Mouse (Mus musculus): ENCODE data around the gene Il10ra. TPM values are rescaled to one million over a fixed set of nuclear protein-coding genes. Genes with fewer than 3 reads are reported as not detected.
A peak's percentile ranks its signal among the peaks of the same experiment; 100 is the strongest.

The Il10ra gene
- polyA plus RNA-seq, 1 experiment from 2014 or later = 0.74 TPM

DNA sequence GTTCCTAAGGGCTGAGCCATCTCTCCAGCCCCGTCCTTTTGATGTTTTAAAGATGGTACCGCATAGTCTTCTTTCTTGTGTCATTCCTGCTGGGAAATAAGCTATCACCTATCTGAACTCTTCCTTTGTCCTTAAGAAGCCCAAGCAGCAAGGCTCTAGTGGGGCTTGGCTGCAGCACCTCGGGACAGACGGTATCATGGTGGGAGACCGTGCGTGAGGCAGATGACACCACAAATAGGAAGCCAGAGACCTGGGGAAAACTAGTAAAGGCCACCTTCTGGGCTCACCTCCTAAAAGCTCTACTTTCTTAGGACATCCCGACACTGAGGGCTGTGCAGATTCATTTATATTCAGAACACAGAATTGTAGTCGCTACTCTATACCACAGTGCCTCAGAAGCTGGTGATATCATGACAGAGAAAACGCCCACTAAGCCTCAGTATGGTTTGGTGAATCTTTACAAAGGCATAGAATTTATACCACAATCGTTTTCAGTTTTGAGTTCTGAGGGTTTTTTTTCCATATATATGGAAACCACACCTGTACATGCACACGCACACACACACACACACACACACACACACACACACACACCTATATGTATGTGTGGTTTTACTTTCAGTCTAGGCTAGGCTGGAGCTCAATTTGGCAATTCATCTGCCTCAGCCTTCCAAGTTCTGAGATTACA lies 22.7 kb upstream of the Il10ra start:
- H3K27me3 ChIP-seq (replicated peaks) = no peaks in the 10 kb centered on the region
- H3K4me3 ChIP-seq = no peak overlapping the region
- no peaks in the 10 kb centered on the region for H3K36me3 ChIP-seq
- H3K9me3 ChIP-seq (replicated peaks) = no peaks in the 10 kb centered on the region
- no peaks in the 10 kb centered on the region for H3K4me1 ChIP-seq (replicated peaks)
- no peak overlapping the region for H3K27ac ChIP-seq (ENCODE audit: poor library complexity, severe bottlenecking)
- WGBS = 77% methylated on average over 11 of the region's 11 CpGs
- no peak overlapping the region for H3K4me2 ChIP-seq
- ATAC-seq (ENCODE audit: insufficient number of reproducible peaks, low FRiP score) = no peak
- H3K9ac ChIP-seq = no peak overlapping the region

DNA sequence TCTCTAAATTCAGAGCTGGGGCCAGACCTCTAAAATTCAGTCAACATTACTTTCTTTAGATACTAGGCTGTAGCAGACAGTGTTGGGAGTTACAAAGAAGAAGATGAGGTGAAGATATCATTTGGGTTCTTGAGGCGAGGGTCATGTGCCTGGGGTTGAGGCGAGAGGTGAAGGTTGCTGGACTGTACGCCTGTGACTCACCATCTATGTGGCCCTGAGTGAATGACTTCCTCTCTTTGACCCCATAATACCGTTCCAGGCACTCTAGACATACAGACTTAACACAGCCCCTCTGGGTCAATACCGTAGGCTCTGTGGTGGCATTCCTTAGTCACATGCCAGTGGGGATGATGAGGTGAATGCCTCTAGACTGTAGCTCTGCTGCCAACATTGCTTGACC lies 13.5 kb upstream of the Il10ra start:
- no peaks in the 10 kb centered on the region for H3K36me3 ChIP-seq
- ATAC-seq (ENCODE audit: insufficient number of reproducible peaks, low FRiP score) = no peak
- H3K27ac ChIP-seq (ENCODE audit: poor library complexity, severe bottlenecking) = no peak overlapping the region
- no peaks in the 10 kb centered on the region for H3K4me1 ChIP-seq (replicated peaks)
- no peak overlapping the region for H3K4me3 ChIP-seq
- no peak overlapping the region for H3K4me2 ChIP-seq
- 0 out of 2 replicates have a peak, but pooled peaks cover 2% of the 10 kb centered on the region for H3K27me3 ChIP-seq (replicated peaks)
- H3K9me3 ChIP-seq (replicated peaks) = no peaks in the 10 kb centered on the region
- 77% methylated on average over 5 of the region's 5 CpGs for WGBS
- H3K9ac ChIP-seq = no peak overlapping the region

DNA sequence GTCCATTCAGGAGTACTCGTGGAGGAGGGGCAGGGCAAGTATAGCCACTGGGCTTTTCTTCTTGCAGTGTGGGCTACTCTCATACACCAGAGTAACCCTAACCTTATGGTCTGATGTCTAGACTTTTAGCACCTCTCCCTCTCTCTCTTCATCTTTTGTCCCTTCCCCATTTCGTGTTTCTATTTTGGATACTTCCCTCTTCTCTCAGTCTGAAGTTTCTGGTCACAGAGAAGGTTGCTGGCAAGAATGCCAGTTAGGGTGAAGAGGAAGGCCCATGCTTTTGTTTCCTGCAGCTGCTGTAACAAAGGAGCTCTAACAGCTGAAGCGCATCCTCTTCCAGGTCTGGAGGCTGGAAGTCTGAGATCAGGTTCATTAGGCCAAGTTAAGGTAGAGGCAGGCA lies 11.9 kb upstream of the Il10ra start:
- Histone ChIP-seq H3K9me3 (replicated peaks) (no peaks in the 10 kb centered on the region), H3K4me1 (replicated peaks) (no peaks in the 10 kb centered on the region)
- 69% methylated on average over 3 of the region's 3 CpGs for WGBS

DNA sequence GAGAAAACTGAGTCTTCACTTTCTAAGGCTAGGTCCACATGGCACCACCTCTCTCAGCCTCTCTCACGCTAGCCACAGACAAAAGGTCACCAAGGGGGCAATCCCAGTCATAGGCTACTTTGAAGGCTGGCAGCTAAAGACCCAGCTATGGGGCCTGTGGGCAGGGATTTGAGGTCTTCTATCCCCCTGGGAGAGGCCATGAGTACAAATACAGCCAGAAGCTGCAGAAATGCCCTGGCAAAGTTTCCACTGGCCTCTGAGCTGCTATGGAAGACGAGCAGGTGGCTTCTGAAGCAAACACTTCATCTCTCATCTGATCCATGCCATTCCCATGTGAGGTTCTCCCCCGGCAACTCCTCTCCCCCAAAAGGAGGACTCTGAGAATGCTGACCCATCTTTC lies 11.1 kb upstream of the Il10ra start:
- ATAC-seq (ENCODE audit: insufficient number of reproducible peaks, low FRiP score) = no peak
- Histone ChIP-seq H3K4me1 (replicated peaks) (no peaks in the 10 kb centered on the region), H3K9me3 (replicated peaks) (no peaks in the 10 kb centered on the region), H3K27me3 (replicated peaks) (0 out of 2 replicates have a peak, but pooled peaks cover 6% of the 10 kb centered on the region), H3K4me3 (no peak overlapping the region), H3K9ac (no peak overlapping the region), H3K4me2 (no peak overlapping the region), H3K27ac (ENCODE audit: poor library complexity, severe bottlenecking) (no peak overlapping the region), H3K36me3 (no peaks in the 10 kb centered on the region)
- 67% methylated on average over 3 of the region's 3 CpGs for whole genome bisulfite sequencing

More for the DNA sequence above, 11.9 kb upstream of the Il10ra start:
- no peaks in the 10 kb centered on the region for H3K36me3 ChIP-seq
- no peak for ATAC-seq (ENCODE audit: insufficient number of reproducible peaks, low FRiP score)
- no peak overlapping the region for H3K4me3 ChIP-seq
- 0 out of 2 replicates have a peak, but pooled peaks cover 2% of the 10 kb centered on the region for H3K27me3 ChIP-seq (replicated peaks)
- H3K9ac ChIP-seq = no peak overlapping the region
- no peak overlapping the region for H3K27ac ChIP-seq (ENCODE audit: poor library complexity, severe bottlenecking)
- no peak overlapping the region for H3K4me2 ChIP-seq

DNA sequence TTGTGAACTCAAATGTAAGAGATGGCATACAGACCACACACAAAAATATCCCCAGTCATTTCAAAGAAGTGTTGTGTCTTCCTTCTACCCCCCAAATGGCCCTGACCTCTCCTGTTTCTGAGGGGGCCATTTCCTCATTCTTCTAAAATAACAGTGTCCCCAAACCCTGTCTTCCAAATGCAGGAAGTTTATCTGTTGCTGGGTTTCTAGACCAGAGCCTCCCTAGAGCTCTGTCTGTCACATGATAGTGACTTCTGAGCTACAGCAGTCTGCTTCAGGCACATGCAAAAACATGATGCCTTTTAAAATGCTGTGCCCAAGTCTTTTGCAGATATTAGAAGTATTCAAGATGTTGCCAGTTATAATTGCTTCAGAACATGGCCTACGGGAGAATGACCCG lies 5.7 kb upstream of the Il10ra start:
- Histone ChIP-seq H3K9me3 (replicated peaks) (no peaks in the 10 kb centered on the region), H3K4me3 (no peak overlapping the region), H3K36me3 (no peaks in the 10 kb centered on the region), H3K4me1 (replicated peaks) (no peaks in the 10 kb centered on the region), H3K27me3 (replicated peaks) (peaks cover 40% of the 10 kb centered on the region), H3K27ac (ENCODE audit: poor library complexity, severe bottlenecking) (no peak overlapping the region), H3K9ac (no peak overlapping the region), H3K4me2 (no peak overlapping the region)
- 89% methylated on average over 2 of the region's 2 CpGs for WGBS
- ATAC-seq (ENCODE audit: insufficient number of reproducible peaks, low FRiP score) = no peak

DNA sequence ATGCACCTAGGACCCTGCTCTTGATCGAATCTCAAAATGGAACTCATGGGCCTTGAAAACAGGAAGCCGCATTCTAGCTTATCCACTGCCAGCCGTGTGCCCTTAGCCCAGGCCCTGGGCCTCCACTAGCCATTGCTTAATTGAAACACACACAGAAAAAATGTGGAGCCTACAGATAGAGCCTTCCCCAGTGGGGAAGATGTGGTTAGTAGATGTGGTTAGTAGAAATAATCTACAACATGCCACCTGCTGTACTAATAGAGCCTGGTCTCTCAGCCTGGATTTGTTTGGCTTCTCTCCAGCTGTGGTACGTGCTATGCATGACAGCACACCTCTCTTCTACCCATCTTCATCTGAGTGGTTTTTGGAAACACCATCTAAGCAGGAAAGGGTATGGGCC lies 5.3 kb upstream of the Il10ra start:
- H3K4me2 ChIP-seq = no peak overlapping the region
- whole genome bisulfite sequencing = 67% methylated on average over 4 of the region's 4 CpGs

DNA sequence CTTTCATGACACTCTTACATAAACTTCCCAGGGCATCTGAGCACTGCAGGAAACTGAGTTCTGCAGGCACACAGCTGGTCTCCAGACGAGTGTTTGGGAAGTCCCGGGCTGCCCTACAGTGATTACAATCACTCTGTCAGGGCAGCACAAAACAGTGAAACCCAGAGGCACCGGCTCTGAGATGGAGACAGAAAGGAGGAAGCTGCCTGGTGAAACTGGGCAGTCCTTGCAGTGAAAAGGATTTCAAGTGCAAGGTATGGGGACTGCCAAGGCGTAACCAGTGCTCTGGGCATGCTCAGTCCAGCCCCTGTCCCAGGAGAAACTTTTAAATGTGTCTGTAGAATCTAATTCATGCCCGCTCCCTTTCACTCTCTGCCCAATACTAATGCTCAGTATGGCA lies 3.3 kb upstream of the Il10ra start:
- H3K9ac ChIP-seq = no peak overlapping the region
- H3K4me3 ChIP-seq = no peak overlapping the region
- 36% methylated on average over 5 of the region's 5 CpGs for WGBS
- no peaks in the 10 kb centered on the region for H3K36me3 ChIP-seq
- ATAC-seq (ENCODE audit: insufficient number of reproducible peaks, low FRiP score) = no peak
- peaks cover 11% of the 10 kb centered on the region for H3K4me1 ChIP-seq (replicated peaks)
- no peak overlapping the region for H3K4me2 ChIP-seq
- no peak overlapping the region for H3K27ac ChIP-seq (ENCODE audit: poor library complexity, severe bottlenecking)
- no peaks in the 10 kb centered on the region for H3K9me3 ChIP-seq (replicated peaks)
- peaks cover 65% of the 10 kb centered on the region for H3K27me3 ChIP-seq (replicated peaks)

More for the DNA sequence above, 5.3 kb upstream of the Il10ra start:
- Histone ChIP-seq H3K36me3 (no peaks in the 10 kb centered on the region), H3K4me1 (replicated peaks) (peaks cover 1% of the 10 kb centered on the region), H3K27ac (ENCODE audit: poor library complexity, severe bottlenecking) (no peak overlapping the region), H3K27me3 (replicated peaks) (peaks cover 45% of the 10 kb centered on the region), H3K9ac (no peak overlapping the region), H3K9me3 (replicated peaks) (no peaks in the 10 kb centered on the region), H3K4me3 (no peak overlapping the region)
- ATAC-seq (ENCODE audit: insufficient number of reproducible peaks, low FRiP score) = no peak; the same call in 1 of the 2 replicates

DNA sequence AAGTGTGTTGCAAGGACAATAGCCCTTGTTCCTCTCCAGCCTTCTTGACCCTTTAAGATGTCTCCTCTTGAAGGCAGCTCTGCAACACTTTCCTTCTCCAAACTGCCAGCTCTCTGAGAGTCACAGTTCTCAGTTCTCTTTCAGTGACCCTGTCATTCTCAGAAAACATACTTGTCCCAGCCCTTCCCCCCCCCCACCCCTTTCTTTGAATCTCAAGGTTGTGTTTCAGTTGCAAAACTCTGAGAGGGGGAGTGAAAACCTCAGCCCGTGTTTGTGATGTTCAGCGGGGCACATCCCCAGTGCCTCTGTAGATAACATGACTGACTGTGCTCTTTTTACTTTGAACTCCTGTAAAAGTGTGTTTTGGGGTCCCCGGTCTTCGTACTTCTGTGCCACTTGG lies 870 bp downstream of the Il10ra start:
- Histone ChIP-seq H3K4me1 (replicated peaks) (peaks cover 11% of the 10 kb centered on the region), H3K36me3 (no peaks in the 10 kb centered on the region), H3K4me3 (no peak overlapping the region), H3K9me3 (replicated peaks) (no peaks in the 10 kb centered on the region), H3K27me3 (replicated peaks) (peaks cover 81% of the 10 kb centered on the region), H3K4me2 (peak overlapping the region; percentile 66; the same call in 1 of the 2 replicates), H3K27ac (ENCODE audit: poor library complexity, severe bottlenecking) (no peak overlapping the region), H3K9ac (no peak overlapping the region)
- WGBS = 57% methylated on average over 4 of the region's 4 CpGs
- no peak for ATAC-seq (ENCODE audit: insufficient number of reproducible peaks, low FRiP score)

DNA sequence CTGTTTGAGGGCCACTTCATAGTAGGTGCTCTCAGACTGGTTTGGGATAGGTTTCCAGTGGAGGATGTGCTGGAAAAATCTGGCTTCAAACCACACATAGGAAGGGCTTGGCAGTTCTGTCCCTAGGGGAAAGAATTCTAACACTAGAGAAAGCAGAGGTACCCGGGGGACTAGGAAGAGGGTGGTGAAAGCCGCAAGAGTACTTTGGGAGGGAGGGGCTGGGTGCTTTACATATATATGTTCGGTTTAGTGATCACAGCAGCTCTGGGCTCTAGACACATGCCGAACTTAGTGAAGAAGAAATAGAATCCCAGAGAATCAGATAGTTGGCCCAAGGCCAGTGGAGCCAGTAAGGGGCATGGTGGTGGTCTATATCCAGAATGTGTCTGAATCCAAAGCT lies 1.9 kb downstream of the Il10ra start:
- Histone ChIP-seq H3K4me1 (replicated peaks) (peaks cover 11% of the 10 kb centered on the region), H3K9ac (no peak overlapping the region), H3K4me3 (no peak overlapping the region), H3K27ac (ENCODE audit: poor library complexity, severe bottlenecking) (no peak overlapping the region), H3K4me2 (no peak overlapping the region), H3K27me3 (replicated peaks) (peaks cover 83% of the 10 kb centered on the region), H3K9me3 (replicated peaks) (no peaks in the 10 kb centered on the region), H3K36me3 (no peaks in the 10 kb centered on the region)
- no peak for ATAC-seq (ENCODE audit: insufficient number of reproducible peaks, low FRiP score)
- 86% methylated on average over 4 of the region's 4 CpGs for WGBS

DNA sequence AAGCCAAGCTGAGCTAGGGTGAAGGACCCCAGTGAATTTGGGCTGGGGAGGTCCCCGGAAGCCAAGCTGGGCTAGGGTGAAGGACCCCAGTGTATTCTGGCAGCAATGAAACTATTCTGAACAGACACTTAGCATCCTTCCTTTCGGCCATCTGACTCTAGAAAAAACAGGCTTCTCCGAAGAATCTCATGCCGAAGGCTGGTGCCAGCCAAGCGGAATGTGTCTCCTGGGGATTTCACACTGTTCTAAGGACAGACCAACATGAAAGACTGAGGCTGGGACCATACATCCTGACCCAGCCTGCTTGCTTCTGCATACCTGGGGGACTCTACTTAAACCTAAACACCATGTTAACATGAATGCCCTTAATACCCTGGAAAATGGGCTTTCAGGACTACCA lies 7.1 kb downstream of the Il10ra start:
- Histone ChIP-seq H3K9me3 (replicated peaks) (no peaks in the 10 kb centered on the region), H3K36me3 (no peaks in the 10 kb centered on the region), H3K27ac (ENCODE audit: poor library complexity, severe bottlenecking) (no peak overlapping the region), H3K9ac (no peak overlapping the region), H3K27me3 (replicated peaks) (peaks cover 50% of the 10 kb centered on the region), H3K4me1 (replicated peaks) (no peaks in the 10 kb centered on the region), H3K4me2 (no peak overlapping the region), H3K4me3 (no peak overlapping the region)
- WGBS = 74% methylated on average over 5 of the region's 5 CpGs
- no peak for ATAC-seq (ENCODE audit: insufficient number of reproducible peaks, low FRiP score)

DNA sequence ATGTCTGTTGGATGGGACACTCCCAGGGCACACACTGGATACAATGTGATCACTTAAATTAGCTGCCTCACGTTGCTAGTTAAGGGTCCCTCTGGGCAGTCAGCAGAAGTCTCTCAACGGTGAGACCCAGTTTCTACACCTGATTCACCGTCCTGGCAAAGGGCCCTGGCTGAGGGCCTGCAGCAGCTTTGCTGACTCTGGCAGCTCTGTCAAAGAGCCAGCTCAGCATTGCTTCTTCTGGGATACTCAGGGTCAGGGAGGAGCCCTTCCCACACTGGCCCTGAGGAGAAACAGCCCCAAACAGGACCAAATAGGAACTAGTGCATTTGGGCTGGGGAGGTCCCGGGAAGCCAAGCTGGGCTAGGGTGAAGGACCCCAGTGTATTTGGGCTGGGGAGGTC lies 7.5 kb downstream of the Il10ra start:
- Histone ChIP-seq H3K4me2 (no peak overlapping the region), H3K36me3 (no peaks in the 10 kb centered on the region), H3K9ac (no peak overlapping the region), H3K4me3 (no peak overlapping the region), H3K9me3 (replicated peaks) (no peaks in the 10 kb centered on the region), H3K27me3 (replicated peaks) (peaks cover 46% of the 10 kb centered on the region), H3K27ac (ENCODE audit: poor library complexity, severe bottlenecking) (no peak overlapping the region), H3K4me1 (replicated peaks) (no peaks in the 10 kb centered on the region)
- no peak for ATAC-seq (ENCODE audit: insufficient number of reproducible peaks, low FRiP score)
- 65% methylated on average over 4 of the region's 4 CpGs for WGBS

DNA sequence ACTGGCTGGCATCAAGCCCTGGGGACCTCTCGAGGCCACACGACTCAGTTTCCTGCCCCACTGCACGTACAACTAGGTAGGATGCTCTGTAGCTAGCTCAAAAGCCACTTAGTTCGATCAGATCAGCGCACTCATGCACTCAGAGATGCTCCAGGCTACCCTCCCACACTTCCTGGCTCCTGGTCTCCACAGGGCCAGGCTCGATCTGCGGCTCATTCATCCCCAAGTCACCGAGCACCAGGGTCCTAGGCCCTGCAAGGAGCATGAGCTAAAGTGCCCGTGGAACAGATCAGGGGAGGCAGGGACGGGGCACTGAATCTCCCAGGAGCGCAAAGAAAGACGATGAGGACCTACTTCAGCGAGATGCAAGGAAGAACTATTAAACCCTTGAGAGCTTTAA lies 9.9 kb downstream of the Il10ra start:
- Histone ChIP-seq H3K27ac (ENCODE audit: poor library complexity, severe bottlenecking) (no peak overlapping the region), H3K9ac (no peak overlapping the region)

More for the DNA sequence above, 9.9 kb downstream of the Il10ra start:
- Histone ChIP-seq H3K27me3 (replicated peaks) (peaks cover 29% of the 10 kb centered on the region), H3K36me3 (no peaks in the 10 kb centered on the region), H3K9me3 (replicated peaks) (no peaks in the 10 kb centered on the region), H3K4me1 (replicated peaks) (no peaks in the 10 kb centered on the region), H3K4me3 (no peak overlapping the region), H3K4me2 (no peak overlapping the region)
- WGBS = 76% methylated on average over 13 of the region's 13 CpGs
- no peak for ATAC-seq (ENCODE audit: insufficient number of reproducible peaks, low FRiP score)

Data from heart, embryonic 12.5 days (tissue).